Mouse (Mus musculus) heart, adult 2 months (tissue): ENCODE results near the gene Tcp11l2.

Source experiments
- CTCF ChIP-seq: fragments of 200-600 bp; IDR thresholded peaks from 2 replicates; pipeline ENCODE4 v1.8.1; 2022; ENCODE audit warnings: antibody characterized with exemption, mild to moderate bottlenecking, moderate library complexity
- EP300 ChIP-seq: fragments of 200-500 bp; IDR thresholded peaks from 2 replicates; pipeline ENCODE4 v1.6.1; 2011; ENCODE audit warnings: low read depth, low read length, control low read depth; ENCODE audit not compliant: insufficient read depth
- POLR2A ChIP-seq: fragments of 200-500 bp; IDR thresholded peaks from 2 replicates; pipeline ENCODE4 v1.6.1; 2011; ENCODE audit warnings: mild to moderate bottlenecking, low read depth, low read length, control low read depth; ENCODE audit not compliant: insufficient read depth

- TF ChIP-seq CTCF (no peak), POLR2A (no peak), EP300 (no peak)
These were observed 55.6 kb downstream of the Tcp11l2 start for GRCm38 (mm10) chr10:84632005-84632404.
